Mouse (Mus musculus) MEL (cell line): ENCODE results near the gene Ak4.

Experiments
- CTCF ChIP-seq, 3 experiments: IDR thresholded peaks in 2 of 3; conservative IDR thresholded peaks in 1 of 3; 2 replicates each; pipeline ENCODE4 v1.5.1; 2011 to 2012; ENCODE audit warnings: low read length in 3 of 3, low read depth in 2 of 3, mild to moderate bottlenecking in 2 of 3, improper control_type of control experiment in 1 of 3, inconsistent platforms in 1 of 3, mixed read lengths in 1 of 3, moderate library complexity in 1 of 3; ENCODE audit not compliant: control insufficient read depth in 1 of 3, insufficient read depth in 1 of 3, poor library complexity in 1 of 3, severe bottlenecking in 1 of 3
- EP300 ChIP-seq, 2 experiments: IDR thresholded peaks; 2 replicates each; pipeline ENCODE4 v1.6.1; 2011; ENCODE audit warnings: improper control_type of control experiment in 2 of 2, low read length in 2 of 2, low read depth in 1 of 2, mild to moderate bottlenecking in 1 of 2
- GATA1 ChIP-seq: IDR thresholded peaks from 2 replicates; pipeline ENCODE4 v1.6.1; 2011; ENCODE audit warnings: low read depth, low read length, improper control_type of control experiment
- KAT2A ChIP-seq: conservative IDR thresholded peaks from 2 replicates; pipeline ENCODE4 v1.6.1; 2012; ENCODE audit warnings: low read depth, low read length, improper control_type of control experiment, inconsistent platforms
- MAFK ChIP-seq: IDR thresholded peaks from 2 replicates; pipeline ENCODE4 v1.6.1; 2011; ENCODE audit warnings: low read depth, mild to moderate bottlenecking, low read length, improper control_type of control experiment, borderline replicate concordance
- MXI1 ChIP-seq: IDR thresholded peaks from 2 replicates; pipeline ENCODE4 v1.6.1; 2011; ENCODE audit warnings: mild to moderate bottlenecking, low read depth, low read length, improper control_type of control experiment
- MYC ChIP-seq: IDR thresholded peaks from 2 replicates; pipeline ENCODE4 v1.6.1; 2011; ENCODE audit warnings: low read depth, mild to moderate bottlenecking, low read length, improper control_type of control experiment, moderate library complexity
- NELFE ChIP-seq: IDR thresholded peaks from 2 replicates; pipeline ENCODE4 v1.6.1; 2011; ENCODE audit warnings: low read depth, low read length, improper control_type of control experiment
- POLR2A ChIP-seq, 2 experiments: IDR thresholded peaks; 2 replicates each; pipeline ENCODE4 v1.6.1; 2011 to 2012; ENCODE audit warnings: low read length in 2 of 2, mild to moderate bottlenecking in 2 of 2, control low read depth in 1 of 2, improper control_type of control experiment in 1 of 2, low read depth in 1 of 2, moderate library complexity in 1 of 2; ENCODE audit not compliant: control insufficient read depth in 1 of 2, insufficient read depth in 1 of 2, poor library complexity in 1 of 2
- POLR2AphosphoS5 ChIP-seq: IDR thresholded peaks from 2 replicates; pipeline ENCODE4 v1.6.1; 2012; ENCODE audit warnings: low read depth, borderline replicate concordance, mild to moderate bottlenecking, inconsistent platforms, low read length, moderate library complexity, mixed read lengths
- UBTF ChIP-seq: IDR thresholded peaks from 2 replicates; pipeline ENCODE4 v1.6.1; 2012; ENCODE audit warnings: low read depth, mild to moderate bottlenecking, inconsistent platforms, low read length, improper control_type of control experiment, moderate library complexity, borderline replicate concordance; ENCODE audit not compliant: insufficient read depth
- USF1 ChIP-seq: IDR thresholded peaks from 2 replicates; pipeline ENCODE4 v1.6.1; 2014; ENCODE audit warnings: low read depth, mild to moderate bottlenecking, inconsistent platforms, low read length, improper control_type of control experiment, moderate library complexity
- USF2 ChIP-seq, 2 experiments: IDR thresholded peaks; 2 replicates each; pipeline ENCODE4 v1.6.1; 2011 to 2012; ENCODE audit warnings: improper control_type of control experiment in 2 of 2, low read length in 2 of 2, borderline replicate concordance in 1 of 2, inconsistent platforms in 1 of 2, low read depth in 1 of 2, mild to moderate bottlenecking in 1 of 2; ENCODE audit not compliant: insufficient read depth in 1 of 2

GRCm38 (mm10) chr4:101424495-101424894 lies 5.4 kb downstream of the Ak4 start:
- no peak for TF ChIP-seq MXI1
- TF ChIP-seq MYC: no peak
- no peak for TF ChIP-seq CTCF (IDR thresholded peaks at IDR 0.05 in 2 of 3, conservative IDR thresholded peaks at IDR 0.05 in 1 of 3; ENCODE audit: control insufficient read depth in 1 of 3, insufficient read depth in 1 of 3, low read depth in 2 of 3, low read length in 3 of 3, poor library complexity in 1 of 3, severe bottlenecking in 1 of 3)
- no peak for TF ChIP-seq GATA1
- no peak for TF ChIP-seq POLR2A (IDR thresholded peaks at IDR 0.05; ENCODE audit: control insufficient read depth in 1 of 2, insufficient read depth in 1 of 2, low read depth in 1 of 2, low read length in 2 of 2, poor library complexity in 1 of 2)
- TF ChIP-seq MAFK: no peak
- no peak for TF ChIP-seq POLR2AphosphoS5
- no peak for TF ChIP-seq UBTF
- no peak for TF ChIP-seq USF1
- no peak for TF ChIP-seq NELFE
- TF ChIP-seq EP300 (IDR thresholded peaks at IDR 0.05; ENCODE audit: low read depth in 1 of 2, low read length in 2 of 2): no peak
- TF ChIP-seq KAT2A: no peak
- TF ChIP-seq USF2 (IDR thresholded peaks at IDR 0.05; ENCODE audit: borderline replicate concordance in 1 of 2, insufficient read depth in 1 of 2, low read depth in 1 of 2, low read length in 2 of 2): no peak
